Mouse (Mus musculus) B cell, adult 67 days (primary cell): ENCODE data around the gene Dus1l. TPM values are rescaled to one million over a fixed set of nuclear protein-coding genes. Genes with fewer than 3 reads are reported as not detected.

Source experiments
- total RNA-seq, 2 experiments: library from RNA; stranded (reverse); gene quantifications; 4 replicates each; pipeline ENCODE4 v1.2.4; 2023

Gene Dus1l
- total RNA-seq, result 10 to 100 TPM; 62.1 to 78.8 TPM

DNA sequence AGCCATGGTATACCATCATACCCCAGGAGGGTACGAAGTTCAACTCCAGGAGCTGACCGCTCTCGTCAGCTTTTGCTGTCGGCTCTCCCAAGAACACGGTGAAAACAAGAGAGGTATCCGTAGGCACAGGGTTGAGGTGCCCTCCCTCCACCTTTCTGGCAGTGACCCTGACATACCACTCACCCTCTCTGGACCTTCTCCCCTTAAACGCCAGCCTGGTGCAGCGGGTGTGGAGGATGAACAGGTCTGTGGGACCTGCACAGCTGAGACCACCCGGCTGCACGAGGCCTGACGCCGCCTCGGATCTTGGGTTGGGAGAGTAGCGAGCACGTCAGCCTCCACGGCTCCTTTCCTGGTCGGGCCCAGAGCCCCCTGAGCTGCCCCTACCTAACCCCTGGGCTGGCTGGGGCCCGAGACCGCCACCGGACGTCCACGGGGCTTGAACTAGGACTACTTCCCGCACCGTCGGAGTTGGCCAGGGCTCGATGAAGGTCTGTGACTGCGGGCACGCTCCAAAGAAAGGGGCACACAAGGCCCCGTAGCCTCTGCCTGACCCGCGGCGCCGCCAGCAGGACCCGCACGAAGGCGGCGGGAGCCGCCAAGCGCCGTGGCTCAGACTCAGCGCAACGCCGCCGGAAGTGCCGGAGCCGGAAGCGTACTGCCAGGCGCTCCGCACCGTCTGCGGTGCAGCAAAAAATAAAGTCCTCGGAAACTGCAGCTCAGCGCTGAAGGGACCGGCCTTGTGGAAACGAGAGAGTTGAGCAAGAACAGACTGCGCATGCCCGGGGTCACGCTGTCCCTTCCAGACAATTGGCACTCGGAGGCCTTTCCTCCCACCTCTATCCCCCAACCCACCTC lies at the start of gene Dus1l:
Gene Dus1l (minus strand): TSS at position 648 of the 858 bp plus-strand sequence.

DNA sequence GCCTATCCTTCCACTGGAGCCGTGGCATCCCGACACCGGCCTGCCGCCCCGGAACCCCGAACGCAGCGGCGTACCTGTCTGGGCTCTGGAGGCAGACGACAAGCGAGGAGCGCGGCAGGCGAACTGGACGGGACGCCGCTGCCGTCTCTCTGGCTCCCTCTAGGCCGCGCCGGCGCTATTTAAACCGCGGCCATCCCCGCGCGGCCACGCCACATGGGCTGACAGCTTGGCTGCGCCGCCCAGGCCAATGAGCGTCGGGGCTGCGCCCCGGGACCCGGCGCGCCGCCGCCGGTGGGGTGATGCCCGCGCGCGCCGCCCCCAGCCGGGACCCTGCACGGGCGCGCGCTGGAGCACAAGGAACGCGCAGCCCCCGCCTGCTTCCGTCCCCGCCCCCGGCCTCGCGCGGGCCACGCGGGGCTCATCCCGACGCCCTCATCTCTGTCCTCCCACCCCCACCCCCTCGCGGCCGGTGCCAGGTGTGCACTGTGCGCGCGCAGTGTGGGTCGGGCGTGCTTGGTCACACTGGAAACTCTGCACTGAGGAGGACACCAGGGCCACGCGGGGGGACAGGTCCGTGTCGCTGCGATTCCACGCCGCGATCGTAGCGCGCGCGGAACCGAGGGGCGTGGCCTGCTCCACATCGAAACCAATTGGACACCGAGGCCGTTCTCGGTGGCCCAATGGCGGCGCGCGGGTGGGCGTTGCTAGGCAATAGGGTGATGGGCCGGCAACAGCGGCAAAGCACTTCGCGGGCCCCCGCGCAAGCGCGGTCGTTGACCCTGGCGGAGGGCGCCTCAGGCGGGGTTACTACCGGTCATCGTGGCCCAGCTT lies 28.0 kb upstream of the Dus1l start, which contains the start of gene Fasn:
Gene Fasn (minus strand): TSS at position 592 of the 831 bp plus-strand sequence.

DNA sequence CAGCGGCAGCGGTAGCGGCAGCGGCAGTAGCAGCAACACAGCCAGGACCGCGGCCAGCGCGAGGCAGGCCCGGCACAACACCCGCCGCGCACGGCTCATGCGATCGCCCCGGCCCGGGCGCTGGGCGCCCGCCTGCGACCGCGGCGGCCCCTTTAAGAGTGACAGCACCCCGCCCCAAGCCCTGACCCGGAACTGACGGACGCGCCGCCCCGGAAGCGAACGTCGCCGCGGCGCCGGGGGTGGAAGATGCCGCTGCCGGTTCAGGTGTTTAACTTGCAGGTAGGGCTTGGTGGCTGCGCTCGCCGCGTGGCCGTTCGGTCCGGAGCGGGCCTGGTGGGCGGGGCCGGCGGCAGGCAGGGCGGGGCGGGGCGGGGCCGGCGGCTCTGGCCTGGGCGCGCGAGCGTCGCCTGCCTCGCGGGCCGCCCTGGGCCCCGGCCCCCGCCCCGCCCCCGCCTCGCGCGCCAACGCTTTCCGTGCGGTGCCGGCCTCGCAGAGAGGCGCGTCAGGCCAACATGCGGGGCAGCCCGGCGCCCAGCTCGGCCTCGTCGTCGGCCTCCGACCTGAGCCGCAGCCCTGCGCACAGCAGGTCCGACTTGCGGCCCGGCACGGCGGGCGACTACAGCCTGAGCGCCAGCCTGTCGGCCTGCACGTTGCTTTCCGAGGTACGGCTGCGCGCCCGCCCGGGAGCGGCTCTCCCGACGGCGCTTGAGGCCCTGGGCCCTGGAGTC lies 12.0 kb downstream of the Dus1l start, which contains the start of the genes Rfng and Gps1:
Gene Rfng (minus strand): TSS at position 144 of the 728 bp plus-strand sequence.
Gene Gps1 (plus strand): TSS at position 209 of the 728 bp plus-strand sequence.

DNA sequence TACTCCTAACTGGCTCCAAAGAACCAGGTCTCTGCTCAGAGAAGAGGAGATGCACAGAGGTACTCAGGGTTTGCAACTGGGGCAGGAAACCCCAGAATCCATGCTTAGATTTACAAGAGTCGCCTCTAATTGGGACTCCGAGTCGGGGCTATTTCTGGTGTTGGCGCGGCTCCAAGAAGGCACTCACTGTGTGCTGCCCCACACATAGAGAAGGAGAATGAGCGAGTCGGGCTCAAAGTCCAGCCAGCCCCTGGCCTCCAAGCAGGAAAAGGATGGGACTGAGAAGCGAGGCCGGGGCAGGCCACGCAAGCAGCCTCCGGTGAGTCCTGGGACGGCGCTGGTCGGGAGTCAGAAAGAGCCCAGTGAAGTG lies 33.5 kb downstream of the Dus1l start, which contains the start of gene Hmga1b:
Gene Hmga1b (plus strand): TSS at position 123 of the 370 bp plus-strand sequence.

Other genes with a start within 250 kb of the Dus1l start
- gene Mcrip1, start 246.7 kb downstream of the Dus1l start, total RNA-seq, result 10 to 100 TPM; 40.5 to 43.6 TPM
- gene Ppp1r27, start 245.3 kb downstream of the Dus1l start, total RNA-seq, result not detected
- 100 to 1,000 TPM; 141 to 149 TPM for gene P4hb, start 223.2 kb downstream of the Dus1l start, total RNA-seq
- 100 to 1,000 TPM; 520 to 527 TPM for gene Arhgdia, start 214.8 kb downstream of the Dus1l start, total RNA-seq
- 100 to 1,000 TPM; 130 to 143 TPM for gene Alyref, start 198.0 kb downstream of the Dus1l start, total RNA-seq
- 10 to 100 TPM; 50.0 to 53.1 TPM for gene Anapc11, start 198.0 kb downstream of the Dus1l start, total RNA-seq
- 1 to 10 TPM; 1.6 to 2.4 TPM for gene Npb, start 187.9 kb downstream of the Dus1l start, total RNA-seq
- gene Pcyt2, start 178.5 kb downstream of the Dus1l start, total RNA-seq, result 100 to 1,000 TPM; 107 to 119 TPM
- 100 to 1,000 TPM; 124 to 136 TPM for gene Sirt7, start 171.2 kb downstream of the Dus1l start, total RNA-seq
- 10 to 100 TPM; 48.0 to 54.0 TPM for gene Mafg, start 162.8 kb downstream of the Dus1l start, total RNA-seq
- under 1 TPM in 1 of 2 experiments, not detected in 1; 0.81 TPM for gene Pycr1, start 152.6 kb downstream of the Dus1l start, total RNA-seq
- gene Myadml2, start 148.2 kb downstream of the Dus1l start, total RNA-seq, result 1 to 10 TPM in 1 of 2 experiments, not detected in 1; 1.4 TPM
- gene Notum, start 135.2 kb downstream of the Dus1l start, total RNA-seq, result not detected
- gene Aspscr1, start 123.4 kb downstream of the Dus1l start, total RNA-seq, result 100 to 1,000 TPM in 1 of 2 experiments, 10 to 100 TPM in 1; 97.4 to 100 TPM
- gene Cenpx, start 82.7 kb downstream of the Dus1l start, total RNA-seq, result 10 to 100 TPM; 30.5 to 32.1 TPM
- gene Lrrc45, start 82.5 kb downstream of the Dus1l start, total RNA-seq, result 10 to 100 TPM; 38.6 to 46.7 TPM
- 1 to 10 TPM; 1.1 to 1.5 TPM for gene Rac3, start 74.9 kb downstream of the Dus1l start, total RNA-seq
- gene Dcxr, start 69.1 kb downstream of the Dus1l start, total RNA-seq, result 10 to 100 TPM; 12.1 to 18.0 TPM
- not detected for gene Cbr2, start 64.3 kb downstream of the Dus1l start, total RNA-seq
- gene Hmga1b, start 33.6 kb downstream of the Dus1l start, total RNA-seq, result 10 to 100 TPM; 32.7 to 39.2 TPM
- 10 to 100 TPM; 14.3 to 15.5 TPM for gene Rfng, start 12.2 kb downstream of the Dus1l start, total RNA-seq
- gene Gps1, start 12.1 kb downstream of the Dus1l start, total RNA-seq, result 10 to 100 TPM; 75.3 to 86.7 TPM
- gene Fasn, start 28.1 kb upstream of the Dus1l start, total RNA-seq, result 100 to 1,000 TPM; 107 to 111 TPM
- 1 to 10 TPM in 1 of 2 experiments, under 1 TPM in 1; 0.83 to 1.4 TPM for gene Ccdc57, start 136.5 kb upstream of the Dus1l start, total RNA-seq
- 1 to 10 TPM in 1 of 2 experiments, under 1 TPM in 1; 0.65 to 2.3 TPM for gene Slc16a3, start 152.1 kb upstream of the Dus1l start, total RNA-seq
- gene Csnk1d, start 194.9 kb upstream of the Dus1l start, total RNA-seq, result 100 to 1,000 TPM; 134 to 142 TPM
- 1 to 10 TPM; 6.8 to 9.7 TPM for gene Cd7, start 243.0 kb upstream of the Dus1l start, total RNA-seq